Mouse (Mus musculus) right cerebral cortex, postnatal 25 days (tissue): Measurements from ENCODE around the gene Ankef1.

Experiments
- DNase-seq: peaks from one replicate; pipeline ENCODE4 v3.0.0; 2022

The Ankef1 gene

DNA sequence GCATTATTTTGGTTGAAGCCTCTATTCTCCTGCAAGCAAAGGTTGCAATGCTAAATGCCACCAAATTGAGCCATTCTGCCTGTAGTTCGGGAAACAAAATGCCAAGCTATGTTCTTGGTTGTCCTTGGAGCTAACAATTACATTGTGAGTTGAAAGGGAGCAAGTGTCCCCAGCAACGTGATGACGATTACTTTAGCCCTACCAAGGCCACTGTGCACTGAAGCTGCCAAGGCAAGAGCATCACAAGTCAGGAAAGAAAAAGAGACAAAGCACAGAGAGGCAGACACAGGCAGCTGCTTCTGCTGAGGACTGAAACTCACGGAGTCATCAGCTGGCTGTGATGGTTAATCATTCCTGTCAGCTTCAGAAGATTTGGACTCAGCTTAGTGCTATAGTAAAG, 99.5 kb downstream of the Ankef1 start:
- DNase-seq = no peak
